Mouse (Mus musculus): ENCODE measurements around the gene Zcchc2.

Gene Zcchc2

GRCm38 (mm10) chr1:105988903-105989639, 1.1 kb upstream of the Zcchc2 start:
- no peak for DNase-seq (ENCODE audit: low spot score in 2 of 2)

- no peak for DNase-seq (ENCODE audit: low spot score in 2 of 2)
Measured at GRCm38 (mm10) chr1:105989640-105989984, 594 bp upstream of the Zcchc2 start.

DNA sequence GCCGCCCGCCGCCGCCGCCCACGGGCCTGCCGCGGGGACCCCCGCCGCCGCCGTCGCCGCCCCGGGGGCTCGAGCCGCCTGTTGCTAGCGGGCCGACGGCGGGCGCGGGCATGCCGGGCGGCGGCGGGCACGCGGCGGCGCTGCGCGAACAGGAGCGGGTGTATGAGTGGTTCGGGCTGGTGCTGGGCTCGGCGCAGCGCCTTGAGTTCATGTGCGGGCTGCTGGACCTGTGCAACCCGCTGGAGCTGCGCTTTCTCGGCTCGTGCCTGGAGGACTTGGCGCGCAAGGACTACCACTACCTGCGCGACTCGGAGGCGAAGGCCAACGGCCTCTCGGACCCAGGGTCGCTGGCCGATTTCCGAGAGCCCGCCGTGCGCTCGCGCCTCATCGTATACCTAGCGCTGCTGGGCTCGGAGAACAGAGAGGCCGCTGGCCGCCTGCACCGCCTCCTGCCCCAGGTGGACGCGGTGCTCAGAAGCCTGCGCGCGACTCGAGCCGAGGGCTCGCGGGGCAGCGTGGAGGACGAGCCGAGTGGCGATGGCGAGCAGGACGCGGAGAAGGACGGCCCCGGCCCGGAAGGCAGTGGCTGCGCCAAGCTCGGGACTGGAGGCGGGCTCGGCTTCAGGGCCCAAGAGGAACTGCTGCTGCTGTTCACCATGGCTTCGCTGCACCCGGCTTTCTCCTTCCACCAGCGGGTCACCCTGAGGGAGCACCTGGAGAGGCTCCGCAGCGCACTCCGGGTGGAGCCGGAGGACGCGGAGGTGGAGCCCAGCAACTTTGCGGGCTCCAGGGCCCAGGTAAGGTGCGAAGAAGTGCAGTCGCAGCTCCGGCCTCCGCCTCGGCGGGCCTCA, 930 bp downstream of the Zcchc2 start:
- peak; percentile 50 to 67 for DNase-seq (ENCODE audit: low spot score in 2 of 2)

DNA sequence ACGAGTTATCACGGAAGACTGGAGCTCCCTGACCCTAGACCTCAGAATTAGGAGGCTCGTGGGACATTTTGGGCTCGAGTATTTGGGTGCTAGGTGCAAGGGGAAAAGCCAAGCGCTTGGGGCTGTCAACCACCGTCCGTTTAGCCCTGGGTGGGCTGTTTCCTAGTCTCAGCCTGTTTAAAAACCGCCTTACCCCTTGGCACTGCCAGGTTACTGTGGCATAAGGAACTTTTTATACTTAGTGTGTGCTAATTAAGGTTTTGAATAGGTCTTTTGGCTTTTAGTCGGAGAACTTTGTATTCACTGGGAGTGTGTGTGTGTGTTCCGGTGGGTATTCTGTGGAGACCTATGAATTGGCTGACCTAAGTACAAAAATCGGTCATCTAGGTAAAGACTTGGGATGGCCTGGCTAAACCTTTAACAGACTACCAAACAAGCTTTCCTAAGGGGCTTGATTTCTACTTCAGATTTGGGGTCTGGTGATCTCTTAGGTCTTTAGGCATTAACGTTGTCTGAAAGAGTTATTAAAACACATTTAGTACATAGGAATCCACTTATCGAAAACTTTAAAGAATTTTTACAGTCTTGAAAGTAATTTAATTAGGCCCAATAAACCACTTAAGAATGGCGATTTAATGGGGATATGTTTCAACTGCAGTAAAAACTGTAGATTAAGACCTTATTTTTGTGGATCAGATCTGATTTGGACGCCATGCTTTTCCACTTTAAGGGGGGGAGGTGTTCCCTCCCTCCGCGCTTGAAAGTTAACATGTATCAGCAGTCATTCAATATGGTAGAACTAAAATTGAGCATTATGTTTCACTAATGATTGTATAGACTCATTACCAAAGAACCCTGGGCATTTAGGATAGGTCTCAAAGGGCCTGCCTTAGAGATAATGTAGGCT, 2.0 kb downstream of the Zcchc2 start:
- DNase-seq (ENCODE audit: low spot score in 2 of 2) = no peak

DNA sequence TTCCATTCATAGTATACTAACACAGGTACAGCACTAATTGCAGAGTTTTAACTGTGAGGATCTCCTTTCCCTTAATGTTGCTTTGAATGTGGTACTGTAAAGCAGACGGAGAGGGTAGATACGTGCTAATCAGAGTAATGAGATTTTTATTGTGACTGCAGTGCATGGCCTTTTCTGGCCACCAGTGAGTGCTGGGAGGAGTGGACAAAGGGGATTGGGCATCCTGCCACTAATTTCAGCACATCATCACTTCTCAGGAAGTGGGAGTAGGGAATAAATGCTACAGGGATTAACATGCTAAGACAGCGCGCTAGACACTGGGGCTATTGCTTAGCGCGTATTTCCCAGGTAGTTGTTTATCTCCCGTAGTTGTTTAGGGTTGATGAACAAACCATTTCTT, 3.0 kb downstream of the Zcchc2 start:
- no peak for DNase-seq (ENCODE audit: low spot score in 2 of 2)

GRCm38 (mm10) chr1:105993601-105994209, 3.5 kb downstream of the Zcchc2 start:
- DNase-seq (ENCODE audit: low spot score in 2 of 2) = peak; percentile 73 to 84

GRCm38 (mm10) chr1:105995966-105996365, 5.8 kb downstream of the Zcchc2 start:
- no peak for DNase-seq (ENCODE audit: low spot score in 2 of 2)

- DNase-seq (ENCODE audit: low spot score in 2 of 2) = no peak
Measured at GRCm38 (mm10) chr1:105997282-105997681, 7.1 kb downstream of the Zcchc2 start.

GRCm38 (mm10) chr1:105999802-106000201, 9.6 kb downstream of the Zcchc2 start:
- DNase-seq (ENCODE audit: low spot score in 2 of 2) = no peak

DNA sequence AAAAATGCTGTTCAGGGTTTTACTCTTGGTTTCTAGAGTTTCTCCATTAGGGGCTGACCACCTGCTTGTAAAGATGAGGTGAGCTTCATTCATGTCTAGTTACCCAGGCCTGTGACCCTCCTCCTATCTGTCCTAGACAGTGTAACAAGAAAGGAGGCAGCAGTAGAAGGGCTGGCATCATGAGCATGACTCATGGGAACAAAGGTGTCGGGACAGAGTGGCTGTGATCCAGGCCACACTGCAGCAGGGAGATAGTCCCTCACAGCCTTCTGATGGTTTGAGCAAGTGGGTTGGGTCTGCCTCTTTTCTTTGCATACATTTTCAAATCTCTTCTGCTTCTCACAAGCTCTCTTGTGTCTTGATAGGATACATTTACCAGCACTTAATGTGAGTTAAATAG, 17.4 kb downstream of the Zcchc2 start:
- no peak for DNase-seq (ENCODE audit: low spot score in 2 of 2)

GRCm38 (mm10) chr1:106011097-106011496, 20.9 kb downstream of the Zcchc2 start:
- no peak for DNase-seq (ENCODE audit: low spot score in 2 of 2)

DNA sequence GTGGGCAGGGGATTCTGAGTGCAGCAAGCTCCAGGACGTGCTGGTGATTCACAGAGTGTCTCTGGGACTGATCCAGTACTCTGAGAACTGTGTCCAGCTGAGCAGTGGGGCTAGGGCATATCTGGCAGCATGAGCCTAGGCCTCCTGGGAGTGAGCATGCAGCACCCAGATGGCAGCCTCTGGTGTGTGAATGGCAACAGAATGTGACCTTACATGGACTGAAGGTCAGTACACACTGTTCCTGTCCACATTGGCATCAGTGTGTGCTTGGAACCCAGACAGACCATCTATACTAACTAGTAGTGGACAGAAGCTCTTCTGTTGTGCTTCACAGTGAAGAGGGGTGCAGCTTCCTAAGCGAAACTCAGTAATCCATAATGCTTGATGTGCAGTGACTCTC, 23.6 kb downstream of the Zcchc2 start:
- DNase-seq (ENCODE audit: low spot score in 2 of 2) = no peak

GRCm38 (mm10) chr1:106016262-106016661, 26.1 kb downstream of the Zcchc2 start:
- no peak for DNase-seq (ENCODE audit: low spot score in 2 of 2)

DNA sequence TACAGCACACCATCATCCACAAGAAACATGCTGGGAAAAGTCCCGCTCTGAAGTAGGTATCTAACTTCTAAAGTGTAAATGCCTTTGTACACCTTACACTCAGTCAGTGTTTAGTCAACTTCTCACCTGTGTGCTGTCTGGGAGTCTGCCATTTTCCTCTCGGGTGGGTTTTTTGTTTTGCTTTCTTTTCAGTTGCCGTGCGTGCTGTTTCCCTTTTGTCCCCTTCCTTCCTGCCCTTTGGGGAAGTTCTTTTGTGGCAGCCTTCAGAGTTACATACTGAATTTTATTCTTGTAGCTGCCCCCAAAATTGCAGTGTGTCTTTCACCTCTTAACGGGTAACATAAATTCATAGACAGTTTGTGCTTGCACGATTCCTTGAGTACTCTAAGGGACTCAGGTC, 29.6 kb downstream of the Zcchc2 start:
- DNase-seq (ENCODE audit: low spot score in 2 of 2) = no peak

DNA sequence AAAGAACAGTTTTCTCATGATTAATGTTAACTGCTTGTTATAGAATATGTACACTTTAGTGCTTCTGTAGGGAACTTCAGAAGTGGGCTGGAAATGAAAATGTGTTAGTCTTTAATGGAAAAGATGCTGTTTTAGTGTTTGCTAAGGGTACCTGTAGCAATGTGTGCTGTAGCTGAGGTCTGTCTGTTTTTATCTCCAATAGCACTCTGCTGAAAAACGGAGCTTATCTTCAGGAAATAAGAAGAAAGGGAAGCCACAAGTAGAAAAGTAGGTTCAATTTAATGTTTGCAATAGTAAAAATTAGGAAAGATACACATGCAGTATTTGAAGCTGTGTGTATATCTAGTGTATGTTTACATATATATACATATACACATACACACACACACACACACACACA, 32.8 kb downstream of the Zcchc2 start:
- no peak for DNase-seq (ENCODE audit: low spot score in 2 of 2)

GRCm38 (mm10) chr1:106024254-106024653, 34.0 kb downstream of the Zcchc2 start:
- DNase-seq (ENCODE audit: low spot score in 2 of 2) = no peak

DNA sequence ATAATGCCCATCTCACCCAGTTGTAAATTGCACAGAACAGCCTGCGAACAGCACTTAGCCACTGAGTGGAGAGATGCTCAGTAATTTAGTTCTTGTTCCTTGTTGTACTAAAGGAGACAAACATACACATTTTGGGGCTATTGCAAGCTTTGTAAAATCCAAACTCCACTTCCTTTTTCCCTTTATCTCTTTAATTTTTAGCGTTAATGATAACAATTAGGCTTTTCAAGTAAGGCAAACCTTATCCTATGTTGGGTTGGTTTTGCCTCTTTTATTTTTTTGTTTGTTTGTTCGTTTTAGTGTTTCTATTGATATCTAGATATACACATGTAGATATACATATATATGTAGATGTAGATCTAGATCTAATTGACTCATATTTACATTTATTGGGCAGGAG, 34.6 kb downstream of the Zcchc2 start:
- no peak for DNase-seq (ENCODE audit: low spot score in 2 of 2)

GRCm38 (mm10) chr1:106029769-106030168, 39.6 kb downstream of the Zcchc2 start:
- no peak for DNase-seq (ENCODE audit: low spot score in 2 of 2)

DNA sequence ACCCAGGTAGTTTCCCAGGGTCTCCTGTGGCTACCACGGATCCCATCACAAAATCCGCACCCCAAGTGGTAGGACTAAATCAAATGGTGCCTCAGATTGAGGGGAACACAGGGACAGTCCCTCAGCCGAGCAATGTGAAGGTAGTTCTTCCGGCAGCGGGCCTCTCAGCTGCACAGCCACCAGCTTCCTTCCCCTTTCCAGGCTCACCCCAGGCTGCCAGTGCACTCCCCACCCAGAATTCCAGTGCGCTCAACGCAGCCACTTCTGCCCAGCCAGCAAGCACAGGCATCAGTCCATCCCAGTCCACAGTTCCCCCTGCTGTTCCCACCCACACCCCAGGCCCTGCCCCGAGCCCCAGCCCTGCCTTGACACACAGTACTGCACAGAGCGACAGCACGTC, 40.1 kb downstream of the Zcchc2 start:
- DNase-seq (ENCODE audit: low spot score in 2 of 2) = peak in 1 of 2 experiments; percentile 14

GRCm38 (mm10) chr1:106030886-106031285, 40.7 kb downstream of the Zcchc2 start:
- DNase-seq (ENCODE audit: low spot score in 2 of 2) = no peak

GRCm38 (mm10) chr1:106031908-106032307, 41.7 kb downstream of the Zcchc2 start:
- DNase-seq (ENCODE audit: low spot score in 2 of 2) = peak in 1 of 2 experiments; percentile 10

DNA sequence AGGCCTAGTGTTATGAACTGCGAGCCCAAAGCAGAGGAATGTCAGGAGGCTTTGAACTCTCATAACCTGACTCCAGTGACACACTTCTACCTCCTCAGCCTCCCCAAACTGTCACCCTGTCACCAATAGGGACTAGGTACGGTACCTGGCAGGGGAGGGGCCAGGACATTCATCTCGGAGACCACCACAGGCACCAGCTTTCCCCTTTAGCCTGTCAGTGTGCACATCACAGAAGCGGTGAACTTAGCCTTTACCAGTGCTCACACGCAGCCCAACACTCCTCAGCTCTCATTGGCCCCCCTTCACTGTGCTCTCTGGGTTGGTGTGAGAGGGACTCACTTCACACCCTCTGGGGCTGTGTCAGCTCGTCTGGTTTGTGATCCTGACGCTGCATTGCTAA, 44.6 kb downstream of the Zcchc2 start:
- no peak for DNase-seq (ENCODE audit: low spot score in 2 of 2)

All from natural killer cell, adult 2 months (primary cell).